Mouse (Mus musculus) CH12.LX (cell line): ENCODE data around the gene C730034F03Rik. TPM values are rescaled to one million over a fixed set of nuclear protein-coding genes. Genes with fewer than 3 reads are reported as not detected.
A peak's percentile ranks its signal among the peaks of the same experiment; 100 is the strongest.

Experiments used
- DNase-seq: peaks from one replicate; pipeline ENCODE4 v3.0.0-alpha.2; 2013; ENCODE audit errors: extremely low read depth
- H3K27ac ChIP-seq: 2 replicates; pipeline ENCODE4 v1.5.1; 2012; ENCODE audit warnings: low read depth, mild to moderate bottlenecking, control low read depth, moderate library complexity; ENCODE audit not compliant: insufficient read depth
- H3K27me3 ChIP-seq: replicated peaks from 2 replicates; pipeline ENCODE3; 2012; ENCODE audit warnings: inconsistent platforms
- H3K36me3 ChIP-seq, 2 experiments: replicated peaks in 1 of 2; 2 replicates each; pipeline versions ENCODE3 to v1.6.1; 2012; ENCODE audit warnings: inconsistent platforms in 1 of 2, low read length in 1 of 2, mild to moderate bottlenecking in 1 of 2, mixed read lengths in 1 of 2, moderate library complexity in 1 of 2; ENCODE audit not compliant: control insufficient read depth in 1 of 2, insufficient read depth in 1 of 2
- H3K4me1 ChIP-seq, 2 experiments: 2 replicates each; pipeline ENCODE4 v1.6.1; 2012; ENCODE audit warnings: inconsistent platforms in 1 of 2, moderate library complexity in 1 of 2; ENCODE audit not compliant: insufficient read depth in 2 of 2, control insufficient read depth in 1 of 2
- H3K4me2 ChIP-seq: 2 replicates; pipeline ENCODE4 v1.6.1; 2012; ENCODE audit warnings: low read depth, mild to moderate bottlenecking, control low read depth; ENCODE audit not compliant: poor library complexity, insufficient read depth, severe bottlenecking
- H3K4me3 ChIP-seq, 3 experiments: fragments of 150-350 bp in 1 of 3; sonication (generic) in 1 of 3; replicated peaks in 1 of 3; 2 replicates each; pipeline versions ENCODE3 to v1.5.1; 2011 to 2012; ENCODE audit warnings: low read depth in 2 of 3, low read length in 2 of 3, mild to moderate bottlenecking in 2 of 3, moderate library complexity in 2 of 3, control low read depth in 1 of 3, improper control_type of control experiment in 1 of 3, inconsistent platforms in 1 of 3, mixed read lengths in 1 of 3; ENCODE audit not compliant: poor library complexity in 1 of 3
- H3K79me2 ChIP-seq: replicated peaks from 2 replicates; pipeline ENCODE4 v1.6.1; 2012; ENCODE audit warnings: mild to moderate bottlenecking, moderate library complexity; ENCODE audit not compliant: control insufficient read depth, poor library complexity, insufficient read depth, severe bottlenecking; ENCODE audit errors: extremely low read depth
- H3K9ac ChIP-seq: 2 replicates; pipeline ENCODE4 v1.6.1; 2012; ENCODE audit warnings: low read depth, mild to moderate bottlenecking, control low read depth, moderate library complexity; ENCODE audit not compliant: insufficient read depth
- H3K9me3 ChIP-seq: replicated peaks from 2 replicates; pipeline ENCODE3; 2012; ENCODE audit warnings: low read length, inconsistent platforms, mixed read lengths
- E2F4 ChIP-seq: IDR thresholded peaks from 2 replicates; pipeline ENCODE4 v1.6.1; 2011; ENCODE audit warnings: low read depth, low read length, improper control_type of control experiment; ENCODE audit not compliant: insufficient replicate concordance
- ELF1 ChIP-seq: IDR thresholded peaks from 2 replicates; pipeline ENCODE4 v1.6.1; 2014; ENCODE audit warnings: low read depth, mild to moderate bottlenecking, inconsistent platforms, low read length, improper control_type of control experiment
- EP300 ChIP-seq: IDR thresholded peaks from 2 replicates; pipeline ENCODE4 v1.6.1; 2011; ENCODE audit warnings: low read length, improper control_type of control experiment
- GABPA ChIP-seq: IDR thresholded peaks from 2 replicates; pipeline ENCODE4 v1.6.1; 2012; ENCODE audit warnings: low read depth, low read length, improper control_type of control experiment, inconsistent platforms; ENCODE audit not compliant: insufficient replicate concordance
- HCFC1 ChIP-seq: IDR thresholded peaks from 2 replicates; pipeline ENCODE4 v1.6.1; 2012; ENCODE audit warnings: low read depth, mild to moderate bottlenecking, inconsistent platforms, low read length, improper control_type of control experiment
- IRF4 ChIP-seq: IDR thresholded peaks from 2 replicates; pipeline ENCODE4 v1.6.1; 2014; ENCODE audit warnings: low read depth, mild to moderate bottlenecking, inconsistent platforms, low read length, improper control_type of control experiment
- MAFK ChIP-seq: IDR thresholded peaks from 2 replicates; pipeline ENCODE4 v1.6.1; 2011; ENCODE audit warnings: low read length, improper control_type of control experiment; ENCODE audit not compliant: insufficient replicate concordance
- MAX ChIP-seq: IDR thresholded peaks from 2 replicates; pipeline ENCODE4 v1.6.1; 2011; ENCODE audit warnings: low read length, improper control_type of control experiment
- MEF2A ChIP-seq: IDR thresholded peaks from 2 replicates; pipeline ENCODE4 v1.6.1; 2014; ENCODE audit warnings: low read depth, mild to moderate bottlenecking, inconsistent platforms, low read length, improper control_type of control experiment, borderline replicate concordance
- MYC ChIP-seq: IDR thresholded peaks from 2 replicates; pipeline ENCODE4 v1.6.1; 2011; ENCODE audit warnings: low read depth, mild to moderate bottlenecking, improper control_type of control experiment, low read length
- NRF1 ChIP-seq: IDR thresholded peaks from 2 replicates; pipeline ENCODE4 v1.6.1; 2014; ENCODE audit warnings: low read depth, mild to moderate bottlenecking, inconsistent platforms, low read length, improper control_type of control experiment, moderate library complexity
- PAX5 ChIP-seq: IDR thresholded peaks from 2 replicates; pipeline ENCODE4 v1.6.1; 2012; ENCODE audit warnings: low read length, inconsistent platforms, mixed read lengths
- RAD21 ChIP-seq: IDR thresholded peaks from 2 replicates; pipeline ENCODE4 v1.6.1; 2011; ENCODE audit warnings: low read depth, mild to moderate bottlenecking, low read length, improper control_type of control experiment, moderate library complexity
- RCOR1 ChIP-seq: conservative IDR thresholded peaks from 2 replicates; pipeline ENCODE4 v1.6.1; 2012; ENCODE audit warnings: low read depth, mild to moderate bottlenecking, inconsistent platforms, low read length, improper control_type of control experiment
- SIN3A ChIP-seq: IDR thresholded peaks from 2 replicates; pipeline ENCODE4 v1.6.1; 2012; ENCODE audit warnings: low read length, improper control_type of control experiment, inconsistent platforms
- TBP ChIP-seq: conservative IDR thresholded peaks from 2 replicates; pipeline ENCODE4 v1.6.1; 2011; ENCODE audit warnings: low read depth, low read length, improper control_type of control experiment
- ZKSCAN1 ChIP-seq: IDR thresholded peaks from 2 replicates; pipeline ENCODE4 v1.6.1; 2012; ENCODE audit warnings: low read depth, inconsistent platforms, low read length, improper control_type of control experiment, borderline replicate concordance
- ZMIZ1 ChIP-seq: IDR thresholded peaks from 2 replicates; pipeline ENCODE4 v1.6.1; 2012; ENCODE audit warnings: low read depth, mild to moderate bottlenecking, inconsistent platforms, low read length, improper control_type of control experiment
- dilution Hi-C: fragments of 300-500 bp; cut with MboI; formaldehyde crosslinking; loops from 2 replicates; pipeline ENCODE4 v1.14.3; 2020; ENCODE audit warnings: low sequenced_read_pairs; ENCODE audit not compliant: extremely low pct_unique_long_range_greater_than_20kb, extremely low pct_ligation_motif_present
- in situ Hi-C: fragments of 300-500 bp; cut with MboI; formaldehyde crosslinking; loops from 3 replicates; pipeline ENCODE4 v1.14.3; 2019; ENCODE audit warnings: low sequenced_read_pairs, low pct_ligation_motif_present, low pct_unique_long_range_greater_than_20kb, mixed read lengths
- polyA plus RNA-seq: library from polyadenylated mRNA; unstranded; fragments of >175 nt; gene quantifications from 2 replicates; pipeline ENCODE4 v1.2.1, GENCODE M21; 2012; ENCODE audit warnings: low read depth; ENCODE audit not compliant: insufficient read length
- total RNA-seq, 2 experiments: library from RNA; depleted of rRNA; stranded (reverse); fragments of 300-350 nt in 1 of 2; fragments of >200 nt in 1 of 2; gene quantifications; 2 replicates each; pipeline ENCODE4 v1.2.3; 2012 to 2014

Gene C730034F03Rik
- total and polyA plus RNA-seq, 3 experiments = 0.35 to 3.6 (median 1.1) TPM

DNA sequence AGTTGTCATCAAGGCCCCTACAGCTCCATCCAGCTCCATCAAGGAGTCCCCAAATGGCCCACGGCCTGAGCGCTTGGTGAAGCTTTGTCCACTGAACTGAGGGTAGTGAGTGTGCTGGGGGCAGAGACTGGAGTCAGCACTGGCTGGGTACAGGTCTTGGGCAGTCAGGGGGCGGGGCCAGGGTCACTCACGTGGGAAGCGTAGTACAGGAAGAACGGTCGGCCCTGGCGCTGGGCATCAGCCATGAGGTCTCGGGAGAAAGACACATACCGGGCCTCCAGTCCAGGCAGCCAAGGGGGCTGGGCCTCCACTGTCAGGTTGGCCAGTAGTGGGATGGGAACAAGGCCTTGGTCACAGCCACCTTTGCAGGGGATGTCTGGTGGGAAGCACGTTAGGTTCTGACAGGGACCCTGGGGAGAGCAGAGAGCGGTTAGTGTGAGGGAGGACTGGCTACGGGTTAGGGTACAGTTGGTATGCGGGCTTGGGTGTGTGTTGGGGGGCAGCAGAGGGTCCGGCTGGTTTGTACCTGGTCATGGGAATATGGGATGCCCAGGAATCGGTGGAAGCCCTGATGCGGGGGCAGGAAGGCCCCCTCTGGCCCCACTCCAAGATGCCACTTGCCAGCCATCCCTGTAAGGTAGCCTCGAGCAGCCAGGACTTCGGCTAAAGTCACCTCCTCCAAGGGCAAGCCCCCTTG, 45.4 kb downstream of the C730034F03Rik start:
- no peak overlapping the region for H3K4me3 ChIP-seq
- dilution Hi-C loops = no loop called here

GRCm38 (mm10) chr15:89475293-89475600, 45.9 kb downstream of the C730034F03Rik start:
- Histone ChIP-seq H3K27me3 (no peaks in the 10 kb centered on the region), H3K9me3 (no peaks in the 10 kb centered on the region), H3K36me3 (peaks cover 1 to 29% of the 10 kb centered on the region in 2 experiments), H3K79me2 (no peaks in the 10 kb centered on the region), H3K4me1 (peaks cover 9 to 29% of the 10 kb centered on the region in 2 experiments), H3K4me3 (peak overlapping the region; percentile 61 to 71 (median 63)), H3K27ac (no peak overlapping the region), H3K4me2 (peak overlapping the region; percentile 59), H3K9ac (peak overlapping the region; percentile 60; the same call in 1 of the 2 replicates)
- no peak for DNase-seq
- in situ Hi-C loops = loop anchor here (5.0 kb wide), 1 partner anchor 57 kb away; no protein-coding TSS in a partner anchor
- no peak for TF ChIP-seq ELF1
- dilution Hi-C loops = no loop called here

More for the DNA sequence above, 45.4 kb downstream of the C730034F03Rik start:
- Histone ChIP-seq H3K9me3 (no peaks in the 10 kb centered on the region), H3K27ac (no peak overlapping the region), H3K9ac (no peak overlapping the region), H3K4me2 (no peak overlapping the region), H3K27me3 (no peaks in the 10 kb centered on the region), H3K79me2 (no peaks in the 10 kb centered on the region), H3K36me3 (peaks cover 0 to 24% of the 10 kb centered on the region in 2 experiments), H3K4me1 (peaks cover 8 to 29% of the 10 kb centered on the region in 2 experiments; a peak in 3 of 4 replicates)
- no peak for TF ChIP-seq MAX
- TF ChIP-seq ELF1 = no peak
- TF ChIP-seq ZMIZ1 = no peak
- TF ChIP-seq SIN3A = no peak
- no peak for TF ChIP-seq MYC
- TF ChIP-seq PAX5 = no peak
- no peak for TF ChIP-seq GABPA
- TF ChIP-seq MAFK = no peak
- no peak for TF ChIP-seq NRF1
- no peak for TF ChIP-seq E2F4
- no peak for TF ChIP-seq HCFC1
- TF ChIP-seq EP300 = no peak
- no peak for TF ChIP-seq IRF4
- no peak for TF ChIP-seq RAD21
- TF ChIP-seq TBP = no peak
- TF ChIP-seq RCOR1 = no peak
- TF ChIP-seq MEF2A = no peak
- TF ChIP-seq ZKSCAN1 = no peak
- in situ Hi-C loops = loop anchor here (5.0 kb wide), 1 partner anchor 58 kb away; no protein-coding TSS in a partner anchor
- DNase-seq = no peak
